Mouse (Mus musculus): ENCODE results near the gene Dus1l. TPM values are rescaled to one million over a fixed set of nuclear protein-coding genes. Genes with fewer than 3 reads are reported as not detected.

Dus1l gene
- polyA plus RNA-seq, 1 experiment from 2014 or later: 49.0 TPM

Other genes starting within 250 kb of the Dus1l start
- gene Mcrip1, start 246.7 kb downstream of the Dus1l start, polyA plus RNA-seq (2015; fragmentation: Nextera tagmentation; extraction: Ambion mirVana): 201 and 236 TPM in 2 replicates
- gene Ppp1r27, start 245.3 kb downstream of the Dus1l start, polyA plus RNA-seq (2015; fragmentation: Nextera tagmentation; extraction: Ambion mirVana): not detected in 2 replicates
- 329 and 382 TPM in 2 replicates for gene P4hb, start 223.2 kb downstream of the Dus1l start, polyA plus RNA-seq (2015; fragmentation: Nextera tagmentation; extraction: Ambion mirVana)
- 529 and 543 TPM in 2 replicates for gene Arhgdia, start 214.8 kb downstream of the Dus1l start, polyA plus RNA-seq (2015; fragmentation: Nextera tagmentation; extraction: Ambion mirVana)
- gene Alyref, start 198.0 kb downstream of the Dus1l start, polyA plus RNA-seq (2015; fragmentation: Nextera tagmentation; extraction: Ambion mirVana): 292 and 326 TPM in 2 replicates
- gene Anapc11, start 198.0 kb downstream of the Dus1l start, polyA plus RNA-seq (2015; fragmentation: Nextera tagmentation; extraction: Ambion mirVana): 175 and 192 TPM in 2 replicates
- gene Npb, start 187.9 kb downstream of the Dus1l start, polyA plus RNA-seq (2015; fragmentation: Nextera tagmentation; extraction: Ambion mirVana): 0.81 TPM in 1 of 2 replicates, not detected in the other
- gene Pcyt2, start 178.5 kb downstream of the Dus1l start, polyA plus RNA-seq (2015; fragmentation: Nextera tagmentation; extraction: Ambion mirVana): 167 and 175 TPM in 2 replicates
- gene Sirt7, start 171.2 kb downstream of the Dus1l start, polyA plus RNA-seq (2015; fragmentation: Nextera tagmentation; extraction: Ambion mirVana): 52.0 and 55.2 TPM in 2 replicates
- gene Mafg, start 162.8 kb downstream of the Dus1l start, polyA plus RNA-seq (2015; fragmentation: Nextera tagmentation; extraction: Ambion mirVana): 35.5 and 36.0 TPM in 2 replicates
- gene Pycr1, start 152.6 kb downstream of the Dus1l start, polyA plus RNA-seq (2015; fragmentation: Nextera tagmentation; extraction: Ambion mirVana): 24.7 and 24.8 TPM in 2 replicates
- 0.66 and 1.7 TPM in 2 replicates for gene Myadml2, start 148.2 kb downstream of the Dus1l start, polyA plus RNA-seq (2015; fragmentation: Nextera tagmentation; extraction: Ambion mirVana)
- gene Notum, start 135.2 kb downstream of the Dus1l start, polyA plus RNA-seq (2015; fragmentation: Nextera tagmentation; extraction: Ambion mirVana): 2.5 and 2.7 TPM in 2 replicates
- gene Aspscr1, start 123.4 kb downstream of the Dus1l start, polyA plus RNA-seq (2015; fragmentation: Nextera tagmentation; extraction: Ambion mirVana): 131 and 141 TPM in 2 replicates
- 91.2 and 101 TPM in 2 replicates for gene Cenpx, start 82.7 kb downstream of the Dus1l start, polyA plus RNA-seq (2015; fragmentation: Nextera tagmentation; extraction: Ambion mirVana)
- gene Lrrc45, start 82.5 kb downstream of the Dus1l start, polyA plus RNA-seq (2015; fragmentation: Nextera tagmentation; extraction: Ambion mirVana): 64.4 and 66.0 TPM in 2 replicates
- 235 and 267 TPM in 2 replicates for gene Rac3, start 74.9 kb downstream of the Dus1l start, polyA plus RNA-seq (2015; fragmentation: Nextera tagmentation; extraction: Ambion mirVana)
- gene Dcxr, start 69.1 kb downstream of the Dus1l start, polyA plus RNA-seq (2015; fragmentation: Nextera tagmentation; extraction: Ambion mirVana): 10.6 and 13.0 TPM in 2 replicates
- 0.99 and 1.2 TPM in 2 replicates for gene Cbr2, start 64.3 kb downstream of the Dus1l start, polyA plus RNA-seq (2015; fragmentation: Nextera tagmentation; extraction: Ambion mirVana)
- 2.4 and 2.5 TPM in 2 replicates for gene Hmga1b, start 33.6 kb downstream of the Dus1l start, polyA plus RNA-seq (2015; fragmentation: Nextera tagmentation; extraction: Ambion mirVana)
- gene Rfng, start 12.2 kb downstream of the Dus1l start, polyA plus RNA-seq (2015; fragmentation: Nextera tagmentation; extraction: Ambion mirVana): 89.7 and 105 TPM in 2 replicates
- 243 and 255 TPM in 2 replicates for gene Gps1, start 12.1 kb downstream of the Dus1l start, polyA plus RNA-seq (2015; fragmentation: Nextera tagmentation; extraction: Ambion mirVana)
- 63.8 and 67.4 TPM in 2 replicates for gene Fasn, start 28.1 kb upstream of the Dus1l start, polyA plus RNA-seq (2015; fragmentation: Nextera tagmentation; extraction: Ambion mirVana)
- gene Ccdc57, start 136.5 kb upstream of the Dus1l start, polyA plus RNA-seq (2015; fragmentation: Nextera tagmentation; extraction: Ambion mirVana): 3.9 and 4.2 TPM in 2 replicates
- 12.7 and 16.8 TPM in 2 replicates for gene Slc16a3, start 152.1 kb upstream of the Dus1l start, polyA plus RNA-seq (2015; fragmentation: Nextera tagmentation; extraction: Ambion mirVana)
- gene Csnk1d, start 194.9 kb upstream of the Dus1l start, polyA plus RNA-seq (2015; fragmentation: Nextera tagmentation; extraction: Ambion mirVana): 135 and 138 TPM in 2 replicates
- gene Cd7, start 243.0 kb upstream of the Dus1l start, polyA plus RNA-seq (2015; fragmentation: Nextera tagmentation; extraction: Ambion mirVana): 0.20 TPM in 1 of 2 replicates, not detected in the other

Data from neural tube, embryonic 13.5 days (tissue).